Mouse (Mus musculus) cerebellum, postnatal 4 days (tissue): ENCODE data around the gene Pdcd1lg2.

Experiments used
- DNase-seq, 2 experiments: peaks; one replicate each; pipeline ENCODE4 v3.0.0; 2022; ENCODE audit warnings: low spot score in 2 of 2, mixed read lengths in 1 of 2

The Pdcd1lg2 gene

GRCm38 (mm10) chr19:29469686-29470254, 59.1 kb downstream of the Pdcd1lg2 start:
- no peak for DNase-seq

GRCm38 (mm10) chr19:29470652-29471051, 59.9 kb downstream of the Pdcd1lg2 start:
- DNase-seq = no peak

GRCm38 (mm10) chr19:29472424-29472823, 61.7 kb downstream of the Pdcd1lg2 start:
- no peak for DNase-seq

GRCm38 (mm10) chr19:29472946-29473345, 62.2 kb downstream of the Pdcd1lg2 start:
- DNase-seq = no peak

DNA sequence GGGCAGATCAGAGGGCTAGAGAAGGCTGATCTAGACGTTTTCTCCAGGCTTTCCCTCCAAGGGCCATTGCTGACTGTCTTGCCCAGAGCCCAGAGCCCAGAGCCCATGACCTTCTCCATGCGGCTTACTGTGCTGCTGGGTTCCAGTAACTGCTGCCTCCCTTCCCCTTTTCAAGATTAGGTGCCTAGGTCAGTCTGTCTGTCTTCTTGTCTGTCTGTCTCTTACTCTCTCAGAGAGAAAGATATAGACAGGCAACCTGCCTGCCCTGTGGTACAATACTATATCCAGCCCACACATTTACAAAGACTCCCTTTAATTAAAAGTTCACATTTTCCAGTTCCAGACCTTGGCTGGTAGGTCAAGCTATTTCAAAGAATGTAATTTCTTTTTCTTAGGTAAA, 64.1 kb downstream of the Pdcd1lg2 start:
- no peak for DNase-seq

- DNase-seq = no peak
Measured at GRCm38 (mm10) chr19:29475210-29475620, 64.5 kb downstream of the Pdcd1lg2 start.

- no peak for DNase-seq
Measured at GRCm38 (mm10) chr19:29478598-29478997, 67.9 kb downstream of the Pdcd1lg2 start.

DNA sequence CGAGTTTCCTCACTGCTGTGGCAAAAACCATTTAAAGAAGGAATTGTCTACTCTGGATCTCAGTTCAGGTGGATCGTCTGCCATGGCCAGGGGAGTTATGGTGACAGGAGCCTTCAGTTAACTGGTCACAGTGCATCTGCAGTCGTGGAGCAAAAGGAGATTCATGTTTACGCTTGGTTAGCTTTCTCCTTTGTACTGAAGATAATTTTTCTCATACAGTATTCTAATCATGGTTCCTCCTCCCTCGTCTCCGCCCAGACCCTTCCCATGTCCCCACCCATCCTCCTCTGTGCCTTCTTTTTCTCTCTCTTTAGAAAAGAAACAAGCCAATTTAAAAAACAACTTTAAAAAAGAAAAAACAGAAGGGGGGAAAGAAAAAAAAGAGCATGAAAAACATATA, 70.9 kb downstream of the Pdcd1lg2 start:
- DNase-seq = no peak

DNA sequence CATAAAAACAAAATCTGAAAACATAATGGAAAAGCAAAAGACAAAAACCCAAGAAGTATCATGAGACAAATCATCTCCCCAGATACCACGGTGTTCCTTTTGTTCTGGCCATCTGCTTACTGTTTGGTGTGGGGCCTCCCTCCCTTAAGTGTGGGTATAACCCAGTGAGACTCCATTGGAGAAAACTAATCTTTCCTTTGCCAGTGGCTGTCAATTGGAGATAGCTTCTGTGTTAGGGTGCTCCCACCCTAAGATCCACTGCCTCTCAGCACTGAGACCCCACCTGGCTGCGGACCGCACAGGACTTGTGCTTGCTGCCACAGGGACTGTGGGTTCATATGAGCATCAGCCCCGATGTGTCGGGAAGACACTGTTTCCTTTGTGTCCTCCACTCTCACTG, 71.4 kb downstream of the Pdcd1lg2 start:
- DNase-seq = no peak

DNA sequence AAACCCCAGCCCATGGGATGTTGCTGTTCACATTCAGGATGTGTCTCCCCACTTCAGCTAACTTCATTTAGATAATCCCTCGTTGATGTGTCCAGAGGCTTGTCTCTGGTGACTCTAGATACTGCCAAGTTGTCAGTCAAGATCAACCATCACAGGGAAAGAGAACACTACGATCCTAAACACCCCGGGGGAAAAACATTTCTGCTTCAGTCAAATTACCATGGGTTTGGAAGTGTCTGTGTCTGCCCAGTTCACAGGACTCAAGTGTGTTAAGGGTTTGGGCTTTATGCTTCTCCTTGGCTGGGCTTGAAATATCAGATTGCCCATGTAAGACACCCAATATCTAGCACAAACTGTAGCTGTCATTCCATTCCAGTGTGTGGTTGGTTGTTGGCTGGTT, 71.9 kb downstream of the Pdcd1lg2 start:
- no peak for DNase-seq

DNA sequence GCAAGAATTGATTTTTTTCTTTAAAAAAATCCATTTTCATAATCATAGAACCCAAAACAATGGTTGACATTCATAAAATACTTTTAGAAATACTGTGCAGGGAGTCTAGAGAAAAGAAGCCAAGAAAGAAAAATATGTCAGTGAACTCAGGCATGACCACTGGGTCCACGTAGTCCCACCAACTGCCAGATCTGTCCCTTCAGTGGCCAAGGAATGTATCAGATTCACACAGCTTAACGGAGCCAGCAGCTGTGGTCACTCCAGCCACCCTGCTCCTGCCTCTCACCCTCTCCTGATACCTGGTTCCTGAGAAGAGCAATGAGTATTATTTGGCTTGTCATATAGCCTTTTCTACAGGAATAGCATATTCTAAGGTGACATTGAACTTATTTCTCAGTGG, 72.7 kb downstream of the Pdcd1lg2 start:
- DNase-seq = no peak

DNA sequence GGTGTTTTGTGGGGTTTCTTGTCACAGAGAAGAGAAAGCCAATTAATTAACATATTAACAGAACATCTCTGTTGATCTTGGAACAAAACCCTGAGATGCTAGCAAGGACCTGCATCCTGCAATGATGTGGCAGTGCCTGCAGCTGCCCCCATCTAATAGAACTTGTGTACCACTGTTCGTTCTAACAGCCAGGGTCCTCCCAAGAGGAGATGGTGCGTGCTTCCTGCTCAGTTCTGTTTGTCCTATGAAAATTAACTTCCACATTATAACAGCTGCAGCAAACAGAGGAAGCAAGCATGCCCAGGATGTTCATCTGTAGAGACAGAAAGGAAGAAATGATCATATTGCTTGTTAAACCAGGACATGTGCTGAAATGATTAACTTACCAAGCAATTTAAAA, 73.8 kb downstream of the Pdcd1lg2 start:
- no peak for DNase-seq

GRCm38 (mm10) chr19:29485257-29485948, 74.7 kb downstream of the Pdcd1lg2 start:
- no peak for DNase-seq

DNA sequence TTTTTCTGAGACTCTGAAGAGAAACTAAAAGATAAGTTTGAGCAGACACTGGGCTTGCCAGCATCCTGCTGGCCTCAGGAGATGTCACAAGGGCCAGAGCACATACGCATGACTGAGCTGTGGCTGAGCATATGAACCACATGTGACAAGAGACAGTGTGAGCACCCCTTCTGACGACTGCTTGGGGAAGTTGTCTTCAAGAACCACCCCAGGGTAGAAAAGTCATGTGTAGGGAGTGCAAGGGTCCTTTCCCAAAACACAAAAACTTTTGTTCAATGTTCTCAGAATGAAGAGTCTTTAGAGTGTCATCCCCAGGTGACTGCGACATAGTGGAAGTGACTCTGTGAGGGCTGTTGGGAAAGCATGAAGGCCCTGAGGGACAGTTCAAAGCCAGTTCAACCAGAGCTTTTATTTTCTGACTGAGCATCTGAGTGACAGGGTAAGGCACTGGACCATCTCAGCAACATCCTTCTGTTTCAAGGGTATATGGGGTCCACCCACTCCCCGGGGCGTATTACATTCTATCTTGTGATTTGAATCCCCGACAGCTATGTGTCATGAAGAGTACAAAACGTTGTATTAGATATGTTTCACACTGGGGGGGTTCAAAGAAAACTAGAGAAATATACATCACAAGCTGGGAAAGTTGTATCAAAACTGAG, 76.0 kb downstream of the Pdcd1lg2 start:
- no peak for DNase-seq

DNA sequence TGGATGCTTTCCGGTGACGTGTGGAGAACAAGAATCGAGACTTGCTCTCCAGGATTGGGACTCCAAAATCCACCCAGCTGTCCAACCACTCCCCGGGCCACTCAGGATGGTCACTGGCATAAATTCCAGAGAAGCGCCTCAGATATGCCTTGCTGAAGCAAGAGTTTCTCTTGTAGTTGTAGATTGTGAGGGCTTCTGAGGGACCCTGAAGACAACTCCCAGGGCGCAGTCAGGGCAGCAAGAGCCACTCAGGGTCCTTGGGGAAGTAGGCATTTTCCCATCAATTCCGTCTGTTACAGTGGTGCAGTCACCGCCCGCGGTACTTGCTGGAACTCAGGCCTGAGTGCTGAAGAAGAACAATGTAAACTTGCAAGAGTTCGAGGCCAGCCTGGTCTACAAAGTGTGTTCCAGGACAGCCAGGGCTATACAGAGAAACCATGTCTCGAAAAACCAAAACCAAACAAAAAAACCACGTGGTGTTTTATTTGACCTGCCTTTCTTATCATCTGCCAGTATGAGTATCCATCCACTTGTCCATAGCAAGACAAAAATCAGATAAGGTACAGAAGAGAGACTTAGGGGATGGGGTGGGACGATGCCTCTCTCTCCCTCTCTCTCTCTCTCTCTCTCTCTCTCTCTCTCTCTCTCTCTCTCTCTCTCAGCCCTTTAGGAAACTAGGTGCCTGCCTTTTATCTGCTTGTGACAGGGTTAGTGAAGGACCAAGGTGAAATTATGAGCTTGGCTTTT, 76.8 kb downstream of the Pdcd1lg2 start:
- DNase-seq = no peak

- DNase-seq = no peak
Measured at GRCm38 (mm10) chr19:29488073-29488390, 77.3 kb downstream of the Pdcd1lg2 start.

DNA sequence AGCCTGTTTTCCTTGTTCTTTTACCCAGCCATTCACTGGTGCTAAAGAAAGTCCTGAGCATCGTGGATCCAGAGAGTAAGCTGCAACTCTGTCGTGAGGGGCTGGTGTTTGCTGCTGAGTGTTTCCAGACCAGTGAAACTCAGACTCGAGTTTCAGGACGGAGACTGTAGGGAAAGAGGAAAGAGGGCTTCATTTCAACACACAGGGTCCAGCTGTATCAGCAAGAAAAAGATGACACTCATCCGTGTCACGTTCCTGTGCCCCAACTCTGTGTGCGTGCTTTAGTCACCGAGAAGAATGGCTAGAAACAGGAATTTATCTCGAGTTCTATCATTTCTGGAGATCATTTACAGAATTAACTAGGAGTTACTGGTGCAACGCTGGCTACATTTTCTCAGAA, 77.7 kb downstream of the Pdcd1lg2 start:
- DNase-seq = no peak

GRCm38 (mm10) chr19:29489785-29490284, 79.1 kb downstream of the Pdcd1lg2 start:
- no peak for DNase-seq

- no peak for DNase-seq
Measured at GRCm38 (mm10) chr19:29491467-29491866, 80.7 kb downstream of the Pdcd1lg2 start.

DNA sequence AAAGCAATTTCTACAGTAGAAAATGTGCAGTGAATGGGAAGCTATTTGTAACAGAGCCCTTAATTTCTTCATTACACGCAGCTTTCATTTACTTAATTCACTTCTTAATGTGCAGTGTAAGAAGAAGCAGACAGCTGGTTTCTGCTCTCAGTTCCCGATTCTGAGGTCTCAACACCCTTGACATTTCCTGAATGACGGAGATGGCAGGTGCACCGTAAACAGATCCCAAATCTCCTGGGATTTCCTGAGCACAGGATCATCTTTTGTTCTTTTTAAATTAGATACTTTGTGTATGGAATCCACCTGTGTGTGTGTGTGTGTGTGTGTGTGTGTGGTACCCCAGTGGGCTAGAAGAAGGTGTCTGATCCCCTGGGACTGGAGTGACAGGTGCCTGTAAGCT, 83.7 kb downstream of the Pdcd1lg2 start:
- no peak for DNase-seq

- DNase-seq = no peak
Measured at GRCm38 (mm10) chr19:29496001-29496597, 85.4 kb downstream of the Pdcd1lg2 start.
